Mouse (Mus musculus) kidney, adult 2 months (tissue): ENCODE data around the gene Tmem256.

Experiments
- CTCF ChIP-seq: fragments of 200-500 bp; conservative IDR thresholded peaks from 2 replicates; pipeline ENCODE4 v1.5.1; 2011; ENCODE audit warnings: low read depth, mild to moderate bottlenecking, control low read depth, low read length, moderate library complexity, mixed read lengths; ENCODE audit not compliant: insufficient read depth, insufficient read length
- POLR2A ChIP-seq: fragments of 200-500 bp; IDR thresholded peaks from one replicate; pipeline ENCODE4 v1.6.1; 2011; ENCODE audit warnings: low read depth, low read length, control low read depth

- no peak for TF ChIP-seq CTCF
- no peak for TF ChIP-seq POLR2A
Measured at GRCm38 (mm10) chr11:69803328-69803727, 35.0 kb upstream of the Tmem256 start.
